Mouse (Mus musculus) neural tube, embryonic 11.5 days (tissue): Measurements from ENCODE around the gene Ufm1. TPM values are rescaled to one million over a fixed set of nuclear protein-coding genes. Genes with fewer than 3 reads are reported as not detected.

Experiments used
- ATAC-seq: fragments of 200-750 bp; cut with Nextera tagmentation; 2 replicates; pipeline ENCODE4 v1.8.0; 2017; ENCODE audit warnings: moderate number of reproducible peaks, mild to moderate bottlenecking, moderate TSS enrichment, moderate library complexity; ENCODE audit not compliant: insufficient read depth, low FRiP score, low TSS enrichment
- DNase-seq: peaks from one replicate; pipeline ENCODE4 v3.0.0-alpha.2; 2015; ENCODE audit warnings: low spot score
- H3K27ac ChIP-seq: fragments of 300-500 bp; sonication (generic); 2 replicates; pipeline ENCODE4 v1.5.1; 2014; ENCODE audit warnings: low read depth, mild to moderate bottlenecking, low read length
- H3K27me3 ChIP-seq: fragments of 300-500 bp; sonication (generic); 2 replicates; pipeline ENCODE4 v1.6.1; 2014; ENCODE audit warnings: mild to moderate bottlenecking, low read length, mixed read lengths; ENCODE audit not compliant: control insufficient read depth, insufficient read depth
- H3K36me3 ChIP-seq: fragments of 300-500 bp; sonication (generic); 2 replicates; pipeline ENCODE4 v1.6.1; 2014; ENCODE audit warnings: mild to moderate bottlenecking, low read length, moderate library complexity, mixed read lengths; ENCODE audit not compliant: control insufficient read depth, insufficient read depth
- H3K4me1 ChIP-seq: fragments of 300-500 bp; sonication (generic); 2 replicates; pipeline ENCODE4 v1.6.1; 2014; ENCODE audit warnings: low read length, mixed read lengths; ENCODE audit not compliant: control insufficient read depth, insufficient read depth
- H3K4me2 ChIP-seq: fragments of 300-500 bp; sonication (generic); 2 replicates; pipeline ENCODE4 v1.6.1; 2014; ENCODE audit warnings: low read depth, mild to moderate bottlenecking, moderate library complexity
- H3K4me3 ChIP-seq: fragments of 300-500 bp; sonication (generic); 2 replicates; pipeline ENCODE4 v1.5.1; 2014; ENCODE audit warnings: low read depth, low read length
- H3K9ac ChIP-seq: fragments of 300-500 bp; sonication (generic); 2 replicates; pipeline ENCODE4 v1.6.1; 2014; ENCODE audit warnings: mild to moderate bottlenecking, low read length
- H3K9me3 ChIP-seq: fragments of 300-500 bp; sonication (generic); 2 replicates; pipeline ENCODE4 v1.6.1; 2016; ENCODE audit warnings: low read length; ENCODE audit not compliant: control insufficient read depth
- WGBS: fragments of 180-500 bp; shearing (Covaris S2); extraction: QIAGEN DNeasy Blood & Tissue Kit; methylation state at CpG from one replicate; pipeline ENCODE4 v1.1.7; 2014; 5-methylcytosine and 5-hydroxymethylcytosine counted together
- polyA plus RNA-seq: library from polyadenylated mRNA; unstranded; fragments of >200 nt; fragmentation: Nextera tagmentation; extraction: Ambion mirVana; gene quantifications from 2 replicates; pipeline ENCODE4 v1.2.1, GENCODE M21; 2014

The Ufm1 gene
- polyA plus RNA-seq, 1 experiment from 2014 or later, result 105 TPM

- no peak overlapping the region for H3K4me3 ChIP-seq
- no peak for ATAC-seq
- H3K27ac ChIP-seq, result no peak overlapping the region
- H3K36me3 ChIP-seq, result no peaks in the 10 kb centered on the region
- no peak overlapping the region for H3K9ac ChIP-seq
- no peaks in the 10 kb centered on the region for H3K9me3 ChIP-seq
- no peaks in the 10 kb centered on the region for H3K4me1 ChIP-seq
- H3K27me3 ChIP-seq, result no peaks in the 10 kb centered on the region
- 84% methylated on average over 11 of the region's 11 CpGs for WGBS
- DNase-seq, result no peak
- H3K4me2 ChIP-seq, result no peak overlapping the region
These were observed 15.4 kb downstream of the Ufm1 start for GRCm38 (mm10) chr3:53848262-53848661.

GRCm38 (mm10) chr3:53847726-53848125 lies 15.9 kb downstream of the Ufm1 start:
- Histone ChIP-seq H3K9me3 (no peaks in the 10 kb centered on the region), H3K4me3 (no peak overlapping the region), H3K36me3 (no peaks in the 10 kb centered on the region), H3K4me2 (no peak overlapping the region), H3K4me1 (no peaks in the 10 kb centered on the region), H3K27me3 (no peaks in the 10 kb centered on the region), H3K27ac (no peak overlapping the region), H3K9ac (no peak overlapping the region)
- 68% methylated on average over 4 of the region's 4 CpGs for WGBS
- ATAC-seq, result no peak
- no peak for DNase-seq

GRCm38 (mm10) chr3:53846206-53846928 lies 17.3 kb downstream of the Ufm1 start:
- Histone ChIP-seq H3K4me2 (no peak overlapping the region), H3K4me1 (no peaks in the 10 kb centered on the region), H3K4me3 (no peak overlapping the region), H3K27ac (no peak overlapping the region), H3K9me3 (no peaks in the 10 kb centered on the region), H3K9ac (no peak overlapping the region), H3K36me3 (no peaks in the 10 kb centered on the region), H3K27me3 (no peaks in the 10 kb centered on the region)
- no peak for DNase-seq
- no peak for ATAC-seq
- 75% methylated on average over 7 of the region's 7 CpGs for WGBS

- no peak for DNase-seq
- WGBS, result 79% methylated on average over 2 of the region's 2 CpGs
- no peak within 1 kb of the TSS for H3K4me3 ChIP-seq
- no peaks in the 10 kb centered on the region for H3K27me3 ChIP-seq
- no peak within 1 kb of the TSS for H3K27ac ChIP-seq
- H3K4me2 ChIP-seq, result no peak within 1 kb of the TSS
- no peaks in the 10 kb centered on the region for H3K36me3 ChIP-seq
- H3K4me1 ChIP-seq, result no peaks in the 10 kb centered on the region
- H3K9ac ChIP-seq, result no peak within 1 kb of the TSS
- H3K9me3 ChIP-seq, result no peaks in the 10 kb centered on the region
- no peak for ATAC-seq
These were observed 18.8 kb downstream of the Ufm1 start, which contains the start of gene Gm10985 for GRCm38 (mm10) chr3:53844786-53845185. TSS of gene Gm10985 (plus strand) at chr3:53845086.

GRCm38 (mm10) chr3:53834238-53834637 lies 29.4 kb downstream of the Ufm1 start:
- no peaks in the 10 kb centered on the region for H3K9me3 ChIP-seq
- WGBS, result 93% methylated on average over 2 of the region's 2 CpGs
- no peak overlapping the region for H3K4me2 ChIP-seq
- H3K27me3 ChIP-seq, result no peaks in the 10 kb centered on the region
- H3K36me3 ChIP-seq, result no peaks in the 10 kb centered on the region
- no peak overlapping the region for H3K9ac ChIP-seq
- H3K4me3 ChIP-seq, result no peak overlapping the region
- no peak overlapping the region for H3K27ac ChIP-seq
- no peaks in the 10 kb centered on the region for H3K4me1 ChIP-seq
- ATAC-seq, result no peak
- no peak for DNase-seq

GRCm38 (mm10) chr3:53813421-53813977 lies 50.1 kb downstream of the Ufm1 start:
- 30% methylated on average over 7 of the region's 7 CpGs for WGBS
- DNase-seq (peak; percentile 25), ATAC-seq (peak; percentile 89)
- Histone ChIP-seq H3K4me1 (no peaks in the 10 kb centered on the region), H3K36me3 (no peaks in the 10 kb centered on the region), H3K4me2 (no peak overlapping the region), H3K9me3 (no peaks in the 10 kb centered on the region), H3K4me3 (no peak overlapping the region), H3K27me3 (no peaks in the 10 kb centered on the region), H3K9ac (no peak overlapping the region), H3K27ac (no peak overlapping the region)

Other genes with a start within 250 kb of the Ufm1 start
- 2.9 and 3.5 TPM in 2 replicates for gene Frem2, start 206.5 kb downstream of the Ufm1 start, polyA plus RNA-seq
- not detected in 2 replicates for gene Gm10985, start 18.7 kb downstream of the Ufm1 start, polyA plus RNA-seq